Mouse (Mus musculus): ENCODE data around the gene Nmnat1.
"Not testable (repeated sequence)": the region's sequence is repeated elsewhere in the genome, so short reads cannot be mapped to it uniquely, and the experiment has no call there.

DNA sequence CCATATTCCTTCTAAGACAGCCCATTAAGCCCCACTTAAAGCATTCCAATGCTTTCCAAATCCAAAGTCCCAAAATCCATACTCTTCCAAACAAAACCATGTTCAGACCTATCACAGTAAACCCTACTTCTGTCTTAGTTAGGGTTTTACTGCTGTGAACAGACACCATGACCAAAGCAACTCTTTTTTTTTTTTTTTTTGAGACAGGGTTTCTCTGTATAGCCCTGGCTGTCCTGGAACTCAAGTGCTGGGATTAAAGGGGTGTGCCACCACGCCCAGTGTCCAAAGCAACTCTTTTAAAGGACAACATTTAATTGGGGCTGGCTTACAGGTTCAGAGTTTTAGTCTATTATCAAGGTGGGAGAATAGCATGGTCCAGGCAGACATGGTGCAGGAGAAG lies 53.1 kb downstream of the Nmnat1 start:
- not testable (repeated sequence) for TF ChIP-seq EP300, CTCF (IDR thresholded peaks at IDR 0.05; ENCODE audit: low read depth)

All from liver, postnatal 0 days (tissue).